Mouse (Mus musculus) forebrain, embryonic 16.5 days (tissue): ENCODE measurements around the gene Kbtbd2. TPM values are rescaled to one million over a fixed set of nuclear protein-coding genes. Genes with fewer than 3 reads are reported as not detected.

Source experiments
- ATAC-seq: fragments of 200-750 bp; cut with Nextera tagmentation; 2 replicates; pipeline ENCODE4 v1.8.0; 2017; ENCODE audit warnings: mild to moderate bottlenecking, moderate library complexity
- H3K27ac ChIP-seq: fragments of 300-500 bp; sonication (generic); 2 replicates; pipeline ENCODE4 v1.5.1; 2014; ENCODE audit warnings: low read length, control low read depth
- H3K27me3 ChIP-seq: fragments of 300-500 bp; sonication (generic); replicated peaks from 2 replicates; pipeline ENCODE4 v1.6.1; 2014; ENCODE audit warnings: low read length; ENCODE audit not compliant: control insufficient read depth, insufficient read depth
- H3K36me3 ChIP-seq: fragments of 300-500 bp; sonication (generic); 2 replicates; pipeline ENCODE4 v1.6.1; 2014; ENCODE audit not compliant: control insufficient read depth, insufficient read depth
- H3K4me1 ChIP-seq: fragments of 300-500 bp; sonication (generic); replicated peaks from 2 replicates; pipeline ENCODE4 v1.6.1; 2014; ENCODE audit warnings: low read length; ENCODE audit not compliant: control insufficient read depth, insufficient read depth
- H3K4me2 ChIP-seq: fragments of 300-500 bp; sonication (generic); 2 replicates; pipeline ENCODE4 v1.6.1; 2014; ENCODE audit warnings: mild to moderate bottlenecking, low read length, control low read depth
- H3K4me3 ChIP-seq: fragments of 300-500 bp; sonication (generic); replicated peaks from 2 replicates; pipeline ENCODE4 v1.5.1; 2014; ENCODE audit warnings: mild to moderate bottlenecking, low read length, control low read depth
- H3K9ac ChIP-seq: fragments of 300-500 bp; sonication (generic); replicated peaks from 2 replicates; pipeline ENCODE4 v1.6.1; 2014; ENCODE audit warnings: low read depth, low read length, control low read depth
- H3K9me3 ChIP-seq: fragments of 300-500 bp; sonication (generic); 2 replicates; pipeline ENCODE4 v1.6.1; 2016; ENCODE audit warnings: low read length; ENCODE audit not compliant: control insufficient read depth
- WGBS: fragments of 180-500 bp; shearing (Covaris S2); extraction: QIAGEN DNeasy Blood & Tissue Kit; methylation state at CpG from one replicate; pipeline ENCODE4 v1.1.7; 2014; 5-methylcytosine and 5-hydroxymethylcytosine counted together
- polyA plus RNA-seq: library from polyadenylated mRNA; unstranded; fragments of >200 nt; fragmentation: Nextera tagmentation; extraction: Ambion mirVana; gene quantifications from 2 replicates; pipeline ENCODE4 v1.2.1, GENCODE M21; 2015

The Kbtbd2 gene
- polyA plus RNA-seq, 1 experiment from 2014 or later = 36.5 TPM

DNA sequence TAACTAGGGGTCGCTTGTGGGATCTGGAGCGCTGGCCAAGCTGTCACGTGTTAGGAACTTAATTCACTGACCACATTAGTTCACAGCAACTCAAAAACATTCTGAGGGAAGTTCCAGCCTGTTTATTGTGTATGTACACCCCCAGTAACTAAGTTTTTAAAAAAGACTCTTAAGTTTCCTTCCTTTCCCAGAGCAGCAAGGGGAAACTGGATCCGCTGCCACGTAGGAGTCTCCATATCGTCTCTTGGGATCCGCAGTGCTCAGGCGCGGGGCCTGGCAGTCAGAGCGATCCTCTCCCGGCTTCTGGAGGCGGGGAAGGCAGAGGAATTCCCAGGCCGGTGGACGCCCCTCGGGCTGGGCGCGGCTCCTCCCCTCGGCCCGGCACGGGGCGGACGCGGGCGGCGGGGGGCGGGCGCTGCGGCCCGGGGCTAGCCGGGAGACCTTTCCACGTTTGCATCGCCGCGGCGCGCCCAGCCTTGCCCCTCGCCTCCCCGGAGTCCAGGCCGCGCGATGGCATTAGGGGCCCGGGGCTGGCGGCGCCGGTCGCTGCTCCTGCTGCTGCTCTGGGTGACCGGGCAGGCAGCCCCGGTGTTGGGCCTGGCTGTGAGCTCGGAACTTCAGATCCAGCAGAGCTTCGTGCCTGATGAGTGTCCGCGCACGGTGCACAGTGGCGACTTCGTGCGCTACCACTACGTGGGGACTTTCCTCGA lies 34.2 kb upstream of the Kbtbd2 start, which contains the start of gene Fkbp9:
TSS of gene Fkbp9 (plus strand) at position 363 of the 710 bp plus-strand sequence.
- WGBS = 0% methylated on average over 58 of the region's 58 CpGs

DNA sequence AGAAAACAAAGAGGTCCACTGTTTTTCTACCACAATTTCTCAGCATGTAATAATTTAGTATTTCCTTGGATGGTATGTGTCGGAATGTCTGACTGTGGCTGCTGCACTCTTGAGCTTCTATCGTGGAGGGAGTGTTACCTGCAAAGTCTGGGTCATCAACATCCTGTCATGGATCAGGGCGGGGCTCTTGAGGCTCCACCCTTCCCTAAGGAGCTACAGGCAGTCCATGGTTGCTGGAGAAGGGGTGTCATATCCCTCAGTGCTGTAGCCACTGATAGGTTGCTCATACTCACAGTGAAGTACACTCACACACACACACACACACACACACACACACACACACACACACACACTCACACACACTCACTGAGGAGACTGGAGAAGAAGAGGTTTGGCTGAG lies 28.0 kb upstream of the Kbtbd2 start:
- Histone ChIP-seq H3K27me3 (no peaks in the 10 kb centered on the region), H3K9me3 (no peaks in the 10 kb centered on the region), H3K9ac (no peak overlapping the region), H3K4me3 (no peak overlapping the region), H3K4me1 (no peaks in the 10 kb centered on the region), H3K4me2 (no peak overlapping the region), H3K36me3 (no peaks in the 10 kb centered on the region), H3K27ac (no peak overlapping the region)
- ATAC-seq = no peak
- 66% methylated on average over 3 of the region's 3 CpGs for WGBS

More for the DNA sequence above, 34.2 kb upstream of the Kbtbd2 start, which contains the start of gene Fkbp9:
- Histone ChIP-seq H3K36me3 (no peaks in the 10 kb centered on the region), H3K9me3 (no peaks in the 10 kb centered on the region), H3K4me1 (peaks cover 8% of the 10 kb centered on the region; the same call in 1 of the 2 replicates), H3K4me2 (peak within 1 kb of the TSS; percentile 87), H3K4me3 (peak within 1 kb of the TSS; percentile 63), H3K27ac (no peak within 1 kb of the TSS; the same call in 1 of the 2 replicates), H3K27me3 (no peaks in the 10 kb centered on the region), H3K9ac (peak within 1 kb of the TSS; percentile 70)
- ATAC-seq = peak; percentile 95

DNA sequence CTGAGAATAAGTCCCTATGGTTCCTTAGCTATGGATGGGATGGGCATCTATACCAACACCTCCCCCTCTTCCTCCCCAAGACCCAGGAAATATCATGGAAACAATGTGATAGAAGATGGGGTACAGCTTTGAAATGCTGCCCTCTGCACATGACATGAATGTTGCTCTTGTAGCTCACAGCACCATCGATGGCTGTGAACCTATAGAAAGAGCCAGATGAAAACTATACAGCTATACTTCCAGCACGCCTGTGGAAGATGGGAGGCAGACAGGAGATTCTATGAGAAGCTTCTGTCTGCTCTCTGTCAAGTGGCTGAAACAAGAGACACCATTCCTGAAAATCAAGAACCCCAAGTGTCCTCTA lies 21.5 kb upstream of the Kbtbd2 start:
- WGBS = 87% methylated on average over 2 of the region's 2 CpGs
- Histone ChIP-seq H3K4me2 (no peak overlapping the region), H3K4me3 (no peak overlapping the region), H3K9ac (no peak overlapping the region), H3K9me3 (no peaks in the 10 kb centered on the region), H3K36me3 (no peaks in the 10 kb centered on the region), H3K27ac (no peak overlapping the region), H3K4me1 (no peaks in the 10 kb centered on the region), H3K27me3 (no peaks in the 10 kb centered on the region)
- ATAC-seq = no peak

DNA sequence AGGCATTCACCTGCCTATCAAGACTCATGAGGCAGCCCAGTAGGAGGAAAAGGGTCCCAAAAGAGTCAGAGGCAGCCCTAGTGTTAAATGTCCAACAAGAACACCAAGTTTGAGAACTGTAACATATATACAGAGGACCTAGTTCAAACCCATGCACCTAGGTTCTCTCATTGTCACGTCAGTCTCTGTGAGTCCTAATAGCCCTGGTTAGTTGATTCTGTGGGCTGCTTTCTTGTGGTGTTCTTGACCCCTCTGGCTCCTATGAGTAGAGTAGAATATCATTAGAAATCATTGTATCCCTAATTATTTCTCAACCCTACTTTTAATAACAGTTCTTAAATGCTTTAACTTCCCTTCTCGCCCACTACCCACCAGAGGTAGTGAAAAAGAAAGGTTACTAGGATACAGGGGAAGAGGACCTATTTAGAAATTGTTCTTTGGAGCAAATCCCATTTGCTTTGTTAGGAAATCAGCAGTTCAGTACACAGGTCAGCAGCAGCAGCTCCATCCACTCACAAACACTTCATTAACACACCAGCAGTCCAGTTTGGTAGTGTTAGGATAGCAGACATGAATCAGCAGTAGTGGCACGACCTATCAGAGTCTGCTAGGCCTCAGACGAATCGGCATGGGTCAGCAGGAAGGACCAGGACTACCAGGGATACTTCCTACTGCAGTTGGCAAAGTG lies 21.0 kb upstream of the Kbtbd2 start:
- Histone ChIP-seq H3K4me1 (no peaks in the 10 kb centered on the region), H3K27ac (no peak overlapping the region), H3K4me3 (no peak overlapping the region), H3K36me3 (no peaks in the 10 kb centered on the region), H3K9me3 (no peaks in the 10 kb centered on the region), H3K27me3 (no peaks in the 10 kb centered on the region), H3K4me2 (no peak overlapping the region), H3K9ac (no peak overlapping the region)
- ATAC-seq = no peak
- WGBS = 73% methylated on average over 5 of the region's 5 CpGs

DNA sequence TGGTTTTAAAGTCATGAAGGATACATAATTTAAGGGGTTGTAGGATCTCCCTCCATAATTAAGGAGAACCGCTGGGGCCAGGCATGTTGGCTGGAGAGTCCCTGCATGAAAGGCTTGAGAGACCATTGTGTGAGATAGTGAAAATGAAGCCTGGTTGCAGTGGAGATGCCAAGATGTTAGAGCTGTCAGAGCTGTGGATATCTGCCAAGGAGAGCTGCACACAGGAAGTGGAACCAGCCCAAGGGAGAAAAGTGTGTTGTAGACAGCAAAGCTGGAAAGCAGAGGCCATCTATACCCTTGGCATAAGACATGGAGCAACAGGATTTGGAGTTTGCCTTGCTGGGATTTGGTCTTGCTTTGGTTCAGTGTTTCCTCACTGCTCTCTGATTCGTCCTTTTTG lies 15.7 kb upstream of the Kbtbd2 start:
- no peak overlapping the region for H3K4me3 ChIP-seq
- ATAC-seq = peak; percentile 39; the same call in 1 of the 2 replicates
- H3K36me3 ChIP-seq = no peaks in the 10 kb centered on the region
- H3K27me3 ChIP-seq = no peaks in the 10 kb centered on the region
- no peak overlapping the region for H3K4me2 ChIP-seq
- H3K9ac ChIP-seq = no peak overlapping the region
- H3K9me3 ChIP-seq = no peaks in the 10 kb centered on the region
- WGBS = 34% methylated on average over 2 of the region's 2 CpGs
- H3K4me1 ChIP-seq = peaks cover 4% of the 10 kb centered on the region
- H3K27ac ChIP-seq = no peak overlapping the region

DNA sequence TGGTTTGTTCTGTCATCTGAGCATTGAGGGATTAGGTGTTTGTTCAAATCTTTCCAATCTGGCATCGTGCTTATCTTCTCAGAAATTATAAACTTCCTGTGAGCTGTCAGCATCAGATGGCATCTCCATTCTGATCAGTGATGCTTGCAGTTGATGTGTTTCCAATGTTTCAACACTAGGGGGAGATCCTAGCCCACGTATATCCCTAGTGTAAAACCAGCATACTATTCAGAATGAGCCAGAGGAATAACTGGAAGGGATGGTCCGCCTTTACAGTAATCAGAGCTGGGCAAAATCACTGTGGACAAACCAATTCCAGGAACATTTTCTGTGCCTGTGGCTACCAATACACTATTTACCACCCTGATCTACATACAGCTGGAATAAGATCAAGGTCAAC lies 11.0 kb upstream of the Kbtbd2 start:
- no peak overlapping the region for H3K4me2 ChIP-seq
- ATAC-seq = peak; percentile 96
- H3K36me3 ChIP-seq = no peaks in the 10 kb centered on the region
- no peak overlapping the region for H3K9ac ChIP-seq
- no peak overlapping the region for H3K4me3 ChIP-seq
- 13% methylated on average over 3 of the region's 3 CpGs for WGBS
- H3K4me1 ChIP-seq = peaks cover 4% of the 10 kb centered on the region
- no peak overlapping the region for H3K27ac ChIP-seq
- no peaks in the 10 kb centered on the region for H3K9me3 ChIP-seq
- 0 out of 2 replicates have a peak, but pooled peaks cover 2% of the 10 kb centered on the region for H3K27me3 ChIP-seq

DNA sequence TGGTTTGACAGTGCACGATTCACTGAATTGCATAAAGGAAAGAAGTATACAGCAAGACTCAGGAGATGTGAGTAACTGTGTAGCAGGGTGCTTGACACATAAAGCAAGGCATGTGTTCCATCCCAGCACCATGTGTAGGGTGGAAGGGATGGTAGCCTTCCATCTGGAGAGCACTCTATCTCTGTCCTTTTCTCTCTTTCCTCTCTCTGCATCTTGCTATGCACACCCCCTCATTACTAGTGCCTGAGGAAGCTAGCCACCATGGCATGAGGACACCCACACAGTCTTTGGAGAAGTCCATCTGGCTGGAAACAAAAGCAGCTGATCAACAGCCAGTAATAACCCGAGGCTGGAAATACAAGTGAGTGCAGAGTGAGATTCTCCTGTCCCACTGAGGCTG lies 8.6 kb upstream of the Kbtbd2 start:
- ATAC-seq = no peak
- no peaks in the 10 kb centered on the region for H3K36me3 ChIP-seq
- no peak overlapping the region for H3K27ac ChIP-seq
- H3K4me2 ChIP-seq = no peak overlapping the region
- 65% methylated on average over 2 of the region's 2 CpGs for WGBS
- H3K9me3 ChIP-seq = no peaks in the 10 kb centered on the region
- H3K4me3 ChIP-seq = no peak overlapping the region
- H3K4me1 ChIP-seq = no peaks in the 10 kb centered on the region
- no peak overlapping the region for H3K9ac ChIP-seq
- H3K27me3 ChIP-seq = 0 out of 2 replicates have a peak, but pooled peaks cover 2% of the 10 kb centered on the region

DNA sequence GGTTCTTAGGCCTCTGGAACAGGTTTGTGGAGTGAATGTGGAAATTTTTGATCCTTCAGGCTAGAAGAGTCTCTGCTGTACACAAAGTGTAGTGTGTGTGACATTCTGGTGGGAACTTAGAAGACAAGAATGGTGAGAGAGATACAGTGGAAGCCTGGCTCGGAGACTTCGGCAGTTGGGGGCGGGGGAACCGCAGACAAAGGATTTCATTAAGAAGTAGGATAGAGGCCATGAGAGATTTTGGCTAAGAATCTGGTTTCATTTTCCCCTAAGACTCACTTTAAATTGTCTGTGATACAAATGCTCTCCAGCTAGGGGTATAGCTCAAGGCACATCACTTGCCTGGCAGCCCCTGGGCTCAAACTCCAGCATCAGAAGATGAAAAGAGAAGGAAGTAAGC lies 7.4 kb upstream of the Kbtbd2 start:
- Histone ChIP-seq H3K27me3 (0 out of 2 replicates have a peak, but pooled peaks cover 2% of the 10 kb centered on the region), H3K36me3 (no peaks in the 10 kb centered on the region), H3K27ac (no peak overlapping the region), H3K9me3 (no peaks in the 10 kb centered on the region), H3K9ac (no peak overlapping the region), H3K4me2 (no peak overlapping the region), H3K4me1 (no peaks in the 10 kb centered on the region), H3K4me3 (no peak overlapping the region)
- no peak for ATAC-seq
- WGBS = 66% methylated on average over 4 of the region's 4 CpGs

DNA sequence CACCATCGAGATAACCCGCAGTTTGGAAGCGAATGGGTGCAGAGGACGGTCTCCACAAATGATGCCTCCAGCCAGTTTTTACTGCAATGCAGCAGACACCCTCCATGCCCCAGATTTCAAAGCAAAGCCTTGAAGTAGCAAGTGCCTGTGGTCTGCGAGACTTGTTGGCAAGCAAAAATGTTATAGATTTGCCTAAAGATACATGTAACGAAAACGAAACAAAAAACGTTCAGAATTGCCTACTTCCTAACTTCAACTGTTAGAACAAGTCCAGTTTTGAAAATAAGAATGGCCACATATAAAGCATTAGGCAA lies 496 bp upstream of the Kbtbd2 start:
- Histone ChIP-seq H3K4me1 (peaks cover 26% of the 10 kb centered on the region), H3K9ac (peak overlapping the region; percentile 93), H3K27me3 (no peaks in the 10 kb centered on the region), H3K36me3 (no peaks in the 10 kb centered on the region), H3K4me3 (peak overlapping the region; percentile 57), H3K27ac (peak overlapping the region; percentile 99), H3K4me2 (peak overlapping the region; percentile 84), H3K9me3 (no peaks in the 10 kb centered on the region)
- no peak for ATAC-seq
- WGBS = 18% methylated on average over 8 of the region's 8 CpGs
